12 mouse cellular contexts compared by ENCODE assay signal in the genomic region with DNA sequence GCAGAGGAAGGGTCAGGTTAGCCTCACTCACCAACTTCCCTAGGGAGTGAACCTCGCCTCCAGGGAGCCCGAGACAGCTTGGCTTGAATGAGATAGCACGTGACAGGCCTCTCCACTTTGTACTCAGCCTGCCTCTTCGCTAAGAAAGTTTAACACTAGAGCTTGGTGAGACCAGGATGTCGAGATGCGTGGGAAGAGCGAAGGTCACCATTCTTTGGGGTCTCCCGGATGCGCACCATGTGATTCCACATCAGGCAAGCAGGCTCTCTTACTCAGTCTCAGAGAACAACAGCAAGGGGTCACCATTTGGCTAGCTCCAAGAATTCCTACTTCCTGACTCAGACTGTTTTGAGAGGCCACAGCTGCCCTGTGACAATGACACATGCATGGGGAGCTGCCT. TPM values are rescaled to one million over a fixed set of nuclear protein-coding genes. Genes with fewer than 3 reads are reported as not detected.
DNase-seq lines count a peak whose midpoint lies in the region; ATAC-seq and TF ChIP-seq lines count a peak whose summit lies in the region.
"Had no signal": no experiment of that assay in that cellular context is flagged by ENCODE, and none has a peak within 500 bp of the region (broad histone marks: within the 10 kb centered on the region; RNA-seq: fewer than 3 reads in every experiment).

No protein-coding gene starts in this region.

- no peaks in the 10 kb centered on the region for H3K36me3 ChIP-seq in hindbrain, embryonic 16.5 days (ENCODE audit: control insufficient read depth, insufficient read depth, low read length)
- H3K36me3 ChIP-seq: hindbrain, embryonic 15.5 days had no signal

- H3K9ac ChIP-seq in hindbrain, embryonic 16.5 days (ENCODE audit: low read depth, low read length): no peak overlapping the region
- H3K9ac ChIP-seq: hindbrain, embryonic 15.5 days; liver, postnatal 0 days had no signal

- no peak for TF ChIP-seq CTCF in layer of hippocampus, adult 2 months (conservative IDR thresholded peaks at IDR 0.05)

- peaks cover 4% of the 10 kb centered on the region; the same call in 1 of the 2 replicates for H3K9me3 ChIP-seq in hindbrain, embryonic 16.5 days (ENCODE audit: control insufficient read depth, low read length)
- H3K9me3 ChIP-seq: hindbrain, embryonic 15.5 days had no signal

- H3K4me2 ChIP-seq in hindbrain, embryonic 16.5 days (ENCODE audit: low read length): no peak overlapping the region
- H3K4me2 ChIP-seq: hindbrain, embryonic 15.5 days; midbrain, embryonic 11.5 days had no signal

- peak; percentile 14 for DNase-seq in gastrocnemius, adult 18-20 months (ENCODE audit: low spot score)
- DNase-seq in gastrocnemius, postnatal 10 days: no peak
- DNase-seq in Muller cell, postnatal 12 days (ENCODE audit: inconsistent ontology term): peak; percentile 74
- DNase-seq in heart, postnatal 4 days: peak; percentile 35
- peak; percentile 46 to 75 for DNase-seq in kidney, postnatal 25 days
- DNase-seq in ovary, postnatal 14 days (ENCODE audit: low spot score): no peak
- DNase-seq in layer of hippocampus, adult 2 months (ENCODE audit: low spot score in 2 of 2): no peak
- DNase-seq: liver, postnatal 0 days; thymus, postnatal 25 days had no signal

- H3K4me1 ChIP-seq in hindbrain, embryonic 16.5 days (ENCODE audit: control insufficient read depth, insufficient read depth, low read depth, low read length): no peaks in the 10 kb centered on the region
- H3K4me1 ChIP-seq: hindbrain, embryonic 15.5 days had no signal

- H3K27ac ChIP-seq in hindbrain, embryonic 16.5 days (ENCODE audit: low read depth, low read length): no peak overlapping the region
- H3K27ac ChIP-seq in layer of hippocampus, adult 2 months: no peak overlapping the region
- H3K27ac ChIP-seq: hindbrain, embryonic 15.5 days had no signal

- no peak overlapping the region for H3K4me3 ChIP-seq in hindbrain, embryonic 16.5 days (ENCODE audit: low read length)
- no peak overlapping the region for H3K4me3 ChIP-seq in layer of hippocampus, adult 2 months
- H3K4me3 ChIP-seq: hindbrain, embryonic 15.5 days had no signal

- no peaks in the 10 kb centered on the region for H3K27me3 ChIP-seq in hindbrain, embryonic 16.5 days (replicated peaks; ENCODE audit: control insufficient read depth, insufficient read depth, low read length)
- H3K27me3 ChIP-seq: hindbrain, embryonic 15.5 days had no signal

- WGBS in hindbrain, embryonic 16.5 days: 85% methylated on average over 9 of the region's 9 CpGs

- no peak for ATAC-seq in hindbrain, embryonic 16.5 days
- ATAC-seq: liver, postnatal 0 days had no signal

RNA-seq across cellular contexts. Expression of gene Timp3, which starts 35.6 kb away (rescaled TPM):
- total RNA-seq in gastrocnemius, adult 18-20 months (2021): 10 to 100 TPM; 59.2 to 63.2 TPM
- total RNA-seq in gastrocnemius, postnatal 10 days (2021): 100 to 1,000 TPM; 104 to 106 TPM
- 100 to 1,000 TPM; 139 to 143 TPM for total RNA-seq in heart, postnatal 4 days (2021)
- polyA plus RNA-seq in hindbrain, embryonic 16.5 days (2015; fragmentation: Nextera tagmentation; extraction: Ambion mirVana): 56.1 and 58.9 TPM in 2 replicates
- 10 to 100 TPM; 61.8 to 62.0 TPM for total RNA-seq in layer of hippocampus, adult 2 months (2021)

Comparison
In these comparisons a context has a peak if more than half of its experiments do, and no peak if none do; other contexts are left out.
1. DNase-seq: peak in gastrocnemius, adult 18-20 months (single experiment), Muller cell, postnatal 12 days (single experiment), heart, postnatal 4 days (single experiment) and kidney, postnatal 25 days (2 of 2); none in gastrocnemius, postnatal 10 days (single experiment), ovary, postnatal 14 days (single experiment) and layer of hippocampus, adult 2 months (0 of 2).